Mouse (Mus musculus) midbrain, embryonic 15.5 days (tissue): Measurements from ENCODE around the gene Hyou1. TPM values are rescaled to one million over a fixed set of nuclear protein-coding genes. Genes with fewer than 3 reads are reported as not detected.
A peak's percentile ranks its signal among the peaks of the same experiment; 100 is the strongest.
"Not testable (repeated sequence)": the region's sequence is repeated elsewhere in the genome, so short reads cannot be mapped to it uniquely, and the experiment has no call there.

ENCODE experiments used
- ATAC-seq: fragments of 200-750 bp; cut with Nextera tagmentation; replicated peaks from 2 replicates; pipeline ENCODE4 v1.8.0; 2017; ENCODE audit warnings: moderate TSS enrichment
- H3K27ac ChIP-seq: fragments of 300-500 bp; sonication (generic); 2 replicates; pipeline ENCODE4 v1.5.1; 2015; ENCODE audit warnings: mild to moderate bottlenecking, inconsistent platforms
- H3K27me3 ChIP-seq: fragments of 300-500 bp; sonication (generic); replicated peaks from 2 replicates; pipeline ENCODE4 v1.6.1; 2015; ENCODE audit warnings: inconsistent platforms
- H3K36me3 ChIP-seq: fragments of 300-500 bp; sonication (generic); replicated peaks from 2 replicates; pipeline ENCODE4 v1.6.1; 2015; ENCODE audit warnings: inconsistent platforms
- H3K4me1 ChIP-seq: fragments of 300-500 bp; sonication (generic); 2 replicates; pipeline ENCODE4 v1.6.1; 2015; ENCODE audit warnings: inconsistent platforms
- H3K4me2 ChIP-seq: fragments of 300-500 bp; sonication (generic); 2 replicates; pipeline ENCODE4 v1.6.1; 2015; ENCODE audit warnings: inconsistent platforms, mild to moderate bottlenecking, moderate library complexity
- H3K4me3 ChIP-seq: fragments of 300-500 bp; sonication (generic); 2 replicates; pipeline ENCODE4 v1.5.1; 2015; ENCODE audit warnings: mild to moderate bottlenecking, inconsistent platforms
- H3K9ac ChIP-seq: fragments of 300-500 bp; sonication (generic); 2 replicates; pipeline ENCODE4 v1.6.1; 2015; ENCODE audit warnings: mild to moderate bottlenecking, inconsistent platforms
- H3K9me3 ChIP-seq: fragments of 300-500 bp; sonication (generic); 2 replicates; pipeline ENCODE4 v1.6.1; 2016; ENCODE audit warnings: inconsistent platforms
- WGBS: fragments of 180-500 bp; shearing (Covaris S2); methylation state at CpG from one replicate; pipeline ENCODE4 v1.1.7; 2015; ENCODE audit warnings: mixed read lengths; 5-methylcytosine and 5-hydroxymethylcytosine counted together
- polyA plus RNA-seq: library from polyadenylated mRNA; unstranded; fragments of >200 nt; fragmentation: Nextera tagmentation; extraction: Ambion mirVana; gene quantifications from 2 replicates; pipeline ENCODE4 v1.2.1, GENCODE M21; 2015

The Hyou1 gene
- polyA plus RNA-seq, 1 experiment from 2014 or later, result 29.7 TPM

DNA sequence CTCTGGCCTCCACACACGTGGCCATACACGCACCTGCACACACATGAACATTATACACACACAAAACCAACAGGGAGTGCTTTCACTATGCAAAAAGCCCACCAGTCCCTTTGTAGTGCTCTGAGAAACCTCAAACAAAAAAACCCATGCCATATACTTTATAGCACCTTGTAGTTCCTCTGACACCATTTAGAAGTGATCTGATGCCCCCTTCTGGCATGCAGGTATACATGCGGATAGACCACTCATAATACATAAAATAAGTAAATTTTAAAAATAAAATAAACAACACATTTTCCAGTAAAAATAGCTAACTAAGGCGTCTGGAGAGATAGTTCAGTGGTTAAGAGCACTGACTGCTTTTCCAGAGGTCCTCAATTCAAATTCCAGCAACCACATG is 22.1 kb upstream of the Hyou1 start:
- Histone ChIP-seq H3K9ac (no peak overlapping the region), H3K4me2 (no peak overlapping the region), H3K27me3 (no peaks in the 10 kb centered on the region), H3K4me3 (no peak overlapping the region), H3K27ac (no peak overlapping the region), H3K36me3 (peaks cover 59% of the 10 kb centered on the region), H3K4me1 (peaks cover 10% of the 10 kb centered on the region), H3K9me3 (no peaks in the 10 kb centered on the region)
- ATAC-seq, result no peak
- WGBS, result 77% methylated on average over 4 of the region's 4 CpGs

DNA sequence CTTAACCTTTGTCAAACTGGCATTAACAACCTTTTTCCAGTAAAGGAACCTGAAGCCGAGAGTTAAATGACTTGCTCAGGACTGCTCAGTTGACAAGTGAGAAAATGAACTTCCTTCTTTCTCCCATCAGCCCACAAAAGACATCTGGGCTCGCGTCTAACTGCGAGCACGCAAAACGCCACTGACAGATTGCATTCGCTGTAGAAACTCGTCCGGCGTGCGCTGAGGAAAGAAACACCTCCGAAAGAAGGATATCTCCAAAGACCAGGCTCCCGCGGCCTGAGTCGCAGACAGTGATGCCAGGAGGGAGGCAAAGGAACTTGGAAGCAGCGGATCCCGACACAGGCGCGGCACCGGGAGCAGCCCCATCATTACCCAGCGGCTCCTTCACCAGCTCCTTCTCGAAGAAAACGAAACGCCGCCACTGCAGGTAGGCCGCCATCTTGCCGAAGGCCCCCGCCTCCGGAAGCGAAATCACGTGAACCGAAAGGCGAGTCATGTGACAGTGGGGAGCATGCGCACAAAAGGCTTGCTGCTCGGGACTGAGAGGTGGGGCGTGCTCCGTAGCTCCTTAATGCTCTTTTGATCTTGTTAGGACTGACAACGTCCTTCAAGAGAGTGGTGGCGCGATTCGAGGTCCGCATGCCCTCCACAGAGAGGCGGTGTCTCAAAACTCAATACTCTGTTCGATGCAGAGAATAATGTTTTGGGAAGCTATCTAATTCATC is 17.9 kb upstream of the Hyou1 start, which contains the start of gene Vps11:
Gene Vps11 (minus strand): TSS at position 481 of the 728 bp plus-strand sequence.
- H3K9me3 ChIP-seq, result no peaks in the 10 kb centered on the region
- H3K4me1 ChIP-seq, result peaks cover 10% of the 10 kb centered on the region
- no peaks in the 10 kb centered on the region for H3K27me3 ChIP-seq
- peaks cover 18% of the 10 kb centered on the region for H3K36me3 ChIP-seq
- under 1% methylated on average over 44 of the region's 44 CpGs for WGBS
- H3K27ac ChIP-seq, result peak within 1 kb of the TSS; percentile 87
- peak within 1 kb of the TSS; percentile 82 for H3K4me2 ChIP-seq
- peak within 1 kb of the TSS; percentile 99 for H3K4me3 ChIP-seq
- ATAC-seq, result peak; percentile 91
- peak within 1 kb of the TSS; percentile 90 for H3K9ac ChIP-seq

DNA sequence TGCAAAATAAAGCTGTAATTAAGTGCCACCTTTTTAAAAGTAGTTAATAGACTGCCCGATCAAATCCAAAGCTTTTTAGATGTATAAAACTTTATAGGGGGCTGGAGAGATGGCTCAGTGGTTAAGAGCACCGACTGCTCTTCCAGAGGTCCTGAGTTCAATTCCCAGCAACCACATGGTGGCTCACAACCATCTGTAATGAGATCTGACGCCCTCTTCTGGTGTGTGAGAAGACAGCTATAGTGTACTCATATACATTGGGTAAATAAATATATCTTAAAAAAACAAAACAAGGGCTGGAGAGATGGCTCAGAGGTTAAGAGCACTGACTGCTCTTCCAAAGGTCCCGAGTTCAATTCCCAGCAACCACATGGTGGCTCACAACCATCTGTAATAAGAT is 17.4 kb upstream of the Hyou1 start:
- Histone ChIP-seq H3K36me3 (peaks cover 12% of the 10 kb centered on the region), H3K27ac (peak overlapping the region; percentile 87), H3K4me3 (peak overlapping the region; percentile 99), H3K9ac (peak overlapping the region; percentile 36; the same call in 1 of the 2 replicates), H3K4me2 (peak overlapping the region; percentile 82)
- ATAC-seq, result peak; percentile 53
- not testable (repeated sequence) for H3K4me1 ChIP-seq, H3K9me3 ChIP-seq, H3K27me3 ChIP-seq
- 42% methylated on average over 4 of the region's 4 CpGs for WGBS

DNA sequence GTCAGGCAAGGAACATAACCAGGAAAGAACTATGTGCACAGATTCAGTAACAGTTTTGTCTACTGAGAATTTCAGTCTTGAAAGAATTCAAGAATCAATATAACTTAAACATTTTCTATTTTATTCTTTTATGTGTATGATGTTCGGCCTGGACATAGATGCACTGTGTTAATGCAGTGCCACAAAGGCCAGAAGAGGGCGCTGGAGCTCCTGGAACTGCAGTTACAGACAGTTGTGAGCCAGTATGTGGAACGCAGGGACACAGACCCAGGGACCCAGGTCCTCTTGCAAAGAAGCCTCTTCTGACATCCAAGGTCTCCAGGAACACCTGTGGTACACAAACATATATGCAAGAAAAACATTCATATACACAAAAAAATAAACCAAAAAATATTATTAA is 14.8 kb upstream of the Hyou1 start:
- H3K27me3 ChIP-seq, result no peaks in the 10 kb centered on the region
- ATAC-seq, result no peak
- WGBS, result 64% methylated on average over 3 of the region's 3 CpGs
- H3K4me1 ChIP-seq, result peaks cover 8% of the 10 kb centered on the region
- H3K36me3 ChIP-seq, result no peaks in the 10 kb centered on the region
- no peak overlapping the region for H3K4me2 ChIP-seq
- H3K9me3 ChIP-seq, result no peaks in the 10 kb centered on the region
- no peak overlapping the region for H3K27ac ChIP-seq
- H3K4me3 ChIP-seq, result no peak overlapping the region
- no peak overlapping the region for H3K9ac ChIP-seq

DNA sequence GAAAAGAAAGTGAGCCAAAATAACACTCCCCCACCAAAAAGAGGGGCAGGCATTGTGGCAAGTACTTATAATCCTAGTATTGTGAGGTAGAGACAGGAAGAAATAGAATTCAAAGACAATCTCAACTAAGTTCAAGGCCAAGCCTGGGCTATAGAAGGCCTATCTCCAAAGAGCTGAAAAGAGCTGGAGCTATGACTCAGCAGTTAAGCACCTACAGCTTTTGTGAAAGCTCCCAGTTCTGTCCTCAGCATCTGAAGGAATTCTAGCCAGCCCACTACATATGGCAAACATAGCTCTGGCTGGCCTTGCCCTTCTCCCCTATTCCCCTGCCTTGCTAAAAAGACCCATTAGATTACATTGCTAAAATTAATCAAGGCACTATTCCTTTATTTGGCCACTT is 5.9 kb upstream of the Hyou1 start:
- no peak overlapping the region for H3K4me3 ChIP-seq
- H3K4me1 ChIP-seq, result peaks cover 2% of the 10 kb centered on the region

DNA sequence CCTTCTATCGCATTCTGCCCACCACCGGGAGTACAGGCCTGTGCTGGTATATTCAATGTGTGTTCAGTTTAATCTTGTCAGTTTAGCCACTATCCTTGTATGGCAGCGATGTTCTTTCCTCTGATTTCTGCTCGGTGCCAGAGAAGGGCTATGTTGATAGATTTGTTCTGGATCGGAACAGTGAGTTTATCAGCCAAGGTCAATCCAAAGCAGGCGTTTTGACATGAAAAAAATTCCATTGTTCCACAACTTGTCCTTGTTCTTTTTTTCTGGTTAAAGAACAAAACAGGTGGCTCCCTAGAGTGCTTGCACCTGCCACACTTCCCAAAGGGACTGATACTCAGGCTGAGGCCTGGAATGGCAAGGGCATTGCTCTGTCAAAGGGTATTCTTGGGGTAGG is 3.1 kb upstream of the Hyou1 start:
- H3K9me3 ChIP-seq, result no peaks in the 10 kb centered on the region
- WGBS, result 90% methylated on average over 6 of the region's 6 CpGs
- no peak overlapping the region for H3K9ac ChIP-seq
- H3K36me3 ChIP-seq, result peaks cover 2% of the 10 kb centered on the region; the same call in 1 of the 2 replicates
- no peak overlapping the region for H3K27ac ChIP-seq
- peaks cover 17% of the 10 kb centered on the region for H3K4me1 ChIP-seq
- no peak overlapping the region for H3K4me3 ChIP-seq
- H3K27me3 ChIP-seq, result no peaks in the 10 kb centered on the region
- no peak overlapping the region for H3K4me2 ChIP-seq
- ATAC-seq, result no peak

More for the DNA sequence above, 5.9 kb upstream of the Hyou1 start:
- no peak for ATAC-seq
- no peak overlapping the region for H3K9ac ChIP-seq
- no peak overlapping the region for H3K4me2 ChIP-seq
- no peaks in the 10 kb centered on the region for H3K27me3 ChIP-seq
- no peak overlapping the region for H3K27ac ChIP-seq
- no peaks in the 10 kb centered on the region for H3K36me3 ChIP-seq
- H3K9me3 ChIP-seq, result no peaks in the 10 kb centered on the region

DNA sequence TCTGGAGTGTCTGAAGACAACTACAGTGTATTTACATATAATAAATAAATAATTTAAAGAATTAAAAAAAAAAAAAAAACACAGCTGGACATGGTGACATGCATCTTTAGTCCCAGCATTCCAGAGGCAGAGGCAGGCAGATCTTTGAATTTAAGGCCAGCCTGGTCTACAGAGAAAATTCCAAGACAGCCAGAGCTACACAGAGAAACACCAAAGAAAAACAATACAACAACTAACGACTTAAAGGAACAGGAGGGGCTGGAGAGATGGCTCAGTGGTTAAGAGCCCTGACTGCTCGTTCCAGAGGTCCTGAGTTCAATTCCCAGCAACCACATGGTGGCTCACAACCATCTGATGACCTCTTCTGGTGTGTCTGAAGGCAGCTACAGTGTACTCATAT is 2.0 kb upstream of the Hyou1 start:
- H3K27ac ChIP-seq, H3K27me3 ChIP-seq, H3K9me3 ChIP-seq, H3K9ac ChIP-seq, H3K4me3 ChIP-seq, H3K4me2 ChIP-seq, ATAC-seq: not testable (repeated sequence)
- Histone ChIP-seq H3K36me3 (peaks cover 14% of the 10 kb centered on the region), H3K4me1 (peaks cover 17% of the 10 kb centered on the region)
- 87% methylated on average over 2 of the region's 2 CpGs for WGBS

DNA sequence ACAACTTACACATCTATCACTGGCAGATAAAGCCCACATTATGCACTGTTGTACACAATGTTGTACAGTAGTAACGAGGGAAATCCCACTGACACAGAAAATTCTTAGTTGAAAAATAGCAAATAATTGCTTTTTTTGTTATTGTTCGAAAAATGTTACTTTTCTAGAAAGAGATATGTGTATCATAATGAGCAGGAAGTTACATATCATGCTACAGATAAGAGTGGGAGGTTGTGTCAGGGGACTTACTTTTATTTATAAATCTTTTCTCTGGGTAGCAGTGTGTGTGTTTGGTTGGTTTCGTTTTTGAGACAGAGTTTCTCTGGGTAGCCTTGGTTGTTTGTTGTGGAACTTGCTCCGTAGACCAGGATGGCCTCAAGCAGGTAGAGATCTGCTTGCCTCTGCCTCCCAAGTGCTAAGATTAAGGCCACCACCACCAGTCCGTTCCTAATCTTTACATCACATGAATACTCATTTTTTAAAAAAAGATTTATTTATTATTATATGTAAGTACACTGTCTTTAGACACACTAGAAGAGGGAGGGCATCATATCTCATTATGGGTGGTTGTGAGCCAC is 1.0 kb upstream of the Hyou1 start:
- ATAC-seq, result no peak
- peak overlapping the region; percentile 57 for H3K4me2 ChIP-seq
- H3K27me3 ChIP-seq, result no peaks in the 10 kb centered on the region
- peak overlapping the region; percentile 66; the same call in 1 of the 2 replicates for H3K9ac ChIP-seq
- peak overlapping the region; percentile 77 for H3K4me3 ChIP-seq
- H3K36me3 ChIP-seq, result peaks cover 23% of the 10 kb centered on the region
- WGBS, result 89% methylated on average over 5 of the region's 5 CpGs
- H3K4me1 ChIP-seq, result peaks cover 17% of the 10 kb centered on the region
- peak overlapping the region; percentile 87 for H3K27ac ChIP-seq
- no peaks in the 10 kb centered on the region for H3K9me3 ChIP-seq

DNA sequence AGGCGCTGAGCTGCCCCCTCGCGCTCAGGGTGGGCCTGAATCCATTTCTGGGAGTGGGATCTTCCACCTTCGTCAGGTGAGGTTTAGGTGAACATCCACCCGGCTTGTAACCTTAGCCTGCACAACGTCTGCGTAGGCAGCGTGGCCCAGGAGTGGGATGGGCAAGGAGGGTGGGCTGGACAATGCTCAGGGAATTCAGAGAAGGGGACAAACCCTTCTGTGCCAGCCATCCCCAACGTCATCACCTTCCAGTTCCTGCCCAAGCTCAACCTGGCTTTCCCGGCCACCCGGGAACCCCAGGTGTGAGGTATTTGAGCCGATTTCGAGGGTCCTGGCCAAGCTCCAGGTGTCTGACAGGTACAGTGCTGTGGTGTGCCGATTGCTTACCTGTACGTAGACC is 572 bp downstream of the Hyou1 start:
- peak overlapping the region; percentile 77 for H3K4me3 ChIP-seq
- peaks cover 38% of the 10 kb centered on the region for H3K36me3 ChIP-seq
- H3K27me3 ChIP-seq, result no peaks in the 10 kb centered on the region
- peak overlapping the region; percentile 87 for H3K27ac ChIP-seq
- H3K4me1 ChIP-seq, result peaks cover 17% of the 10 kb centered on the region
- peak; percentile 51 for ATAC-seq
- peak overlapping the region; percentile 87 for H3K4me2 ChIP-seq
- H3K9ac ChIP-seq, result peak overlapping the region; percentile 80
- no peaks in the 10 kb centered on the region for H3K9me3 ChIP-seq
- WGBS, result 11% methylated on average over 15 of the region's 15 CpGs

DNA sequence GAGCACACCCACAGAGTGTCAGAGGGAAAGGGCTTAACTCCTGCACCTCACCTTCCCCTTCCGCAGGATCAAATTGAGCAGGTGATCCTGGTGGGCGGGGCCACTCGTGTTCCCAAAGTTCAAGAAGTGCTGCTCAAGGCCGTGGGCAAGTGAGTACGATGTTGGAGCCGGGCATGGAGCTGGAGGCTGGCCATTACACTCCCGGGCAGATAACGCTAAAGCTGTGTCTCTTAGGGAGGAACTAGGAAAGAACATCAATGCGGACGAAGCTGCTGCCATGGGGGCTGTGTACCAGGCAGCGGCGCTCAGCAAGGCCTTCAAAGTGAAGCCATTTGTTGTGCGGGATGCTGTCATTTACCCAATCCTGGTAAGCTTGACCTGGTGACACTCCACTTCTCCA is 5.3 kb downstream of the Hyou1 start:
- H3K27me3 ChIP-seq, result no peaks in the 10 kb centered on the region
- no peak for ATAC-seq
- H3K27ac ChIP-seq, result no peak overlapping the region
- H3K4me2 ChIP-seq, result no peak overlapping the region
- no peaks in the 10 kb centered on the region for H3K9me3 ChIP-seq
- WGBS, result 93% methylated on average over 13 of the region's 13 CpGs
- H3K36me3 ChIP-seq, result peaks cover 79% of the 10 kb centered on the region
- peaks cover 12% of the 10 kb centered on the region for H3K4me1 ChIP-seq
- H3K4me3 ChIP-seq, result no peak overlapping the region
- no peak overlapping the region for H3K9ac ChIP-seq

DNA sequence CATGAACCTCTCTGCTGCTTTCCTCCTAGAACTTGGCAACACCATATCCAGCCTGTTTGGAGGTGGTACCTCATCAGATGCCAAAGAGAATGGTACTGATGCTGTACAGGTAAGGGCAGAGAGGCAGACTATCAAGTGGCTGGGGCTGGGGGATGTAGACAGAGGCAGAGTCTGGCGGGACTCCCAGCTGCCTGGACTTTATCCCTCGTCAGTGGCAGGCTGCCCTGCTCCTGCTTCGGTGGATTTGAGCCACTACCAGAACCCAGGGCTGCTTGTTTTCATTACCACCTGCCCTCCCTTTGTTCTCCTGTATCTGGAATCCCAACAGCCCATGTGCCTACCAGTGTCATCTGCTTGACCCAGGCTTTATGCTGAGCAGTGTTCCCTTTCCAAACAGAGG is 7.9 kb downstream of the Hyou1 start:
- H3K9ac ChIP-seq, result no peak overlapping the region
- H3K27ac ChIP-seq, result no peak overlapping the region
- H3K4me2 ChIP-seq, result no peak overlapping the region
- H3K4me1 ChIP-seq, result no peaks in the 10 kb centered on the region
- H3K36me3 ChIP-seq, result peaks cover 81% of the 10 kb centered on the region
- H3K27me3 ChIP-seq, result no peaks in the 10 kb centered on the region
- no peaks in the 10 kb centered on the region for H3K9me3 ChIP-seq
- H3K4me3 ChIP-seq, result no peak overlapping the region
- WGBS, result 73% methylated on average over 3 of the region's 3 CpGs
- ATAC-seq, result no peak

DNA sequence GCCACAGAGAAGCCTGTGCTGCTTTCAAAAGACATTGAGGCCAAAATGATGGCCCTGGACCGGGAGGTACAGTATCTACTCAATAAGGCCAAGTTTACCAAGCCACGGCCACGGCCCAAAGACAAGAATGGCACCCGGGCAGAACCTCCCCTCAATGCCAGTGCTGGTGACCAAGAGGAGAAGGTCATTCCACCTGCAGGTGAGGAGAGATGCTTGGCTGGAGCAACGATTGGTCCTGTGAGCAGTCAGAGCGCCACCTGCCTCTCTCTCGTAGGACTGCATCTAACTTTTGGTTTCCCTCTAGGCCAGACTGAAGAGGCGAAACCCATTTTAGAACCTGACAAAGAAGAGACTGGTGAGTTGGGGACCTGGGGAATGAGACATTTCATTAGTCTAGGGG is 10.0 kb downstream of the Hyou1 start:
- no peaks in the 10 kb centered on the region for H3K27me3 ChIP-seq
- 61% methylated on average over 8 of the region's 8 CpGs for WGBS
- ATAC-seq, result no peak
- no peak overlapping the region for H3K27ac ChIP-seq
- no peaks in the 10 kb centered on the region for H3K9me3 ChIP-seq
- H3K36me3 ChIP-seq, result peaks cover 62% of the 10 kb centered on the region
- H3K4me2 ChIP-seq, result no peak overlapping the region
- no peak overlapping the region for H3K9ac ChIP-seq
- H3K4me3 ChIP-seq, result no peak overlapping the region
- no peaks in the 10 kb centered on the region for H3K4me1 ChIP-seq

DNA sequence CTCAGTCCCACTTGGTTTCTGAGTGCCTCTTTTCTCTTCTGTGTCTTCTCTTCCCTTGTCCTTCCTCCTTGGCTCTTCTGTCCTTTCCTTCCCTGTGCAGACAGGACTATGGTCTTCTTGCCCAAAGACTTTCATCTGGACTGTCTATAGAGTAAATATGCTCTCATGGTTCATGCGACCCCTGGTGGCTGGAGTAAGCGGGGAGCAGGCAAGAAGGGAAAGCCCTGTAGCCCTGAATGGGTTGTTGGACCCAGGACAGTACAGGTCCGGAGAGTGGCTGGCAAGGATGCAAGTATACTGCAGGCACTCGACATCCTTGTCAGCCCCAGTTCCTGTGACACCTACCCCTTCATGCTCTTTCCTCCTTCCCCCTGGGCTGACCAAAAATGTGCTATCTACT is 12.2 kb downstream of the Hyou1 start:
- Histone ChIP-seq H3K9ac (no peak overlapping the region), H3K4me1 (0 out of 2 replicates have a peak, but pooled peaks cover 5% of the 10 kb centered on the region), H3K4me2 (no peak overlapping the region), H3K9me3 (no peaks in the 10 kb centered on the region), H3K27me3 (no peaks in the 10 kb centered on the region), H3K36me3 (peaks cover 40% of the 10 kb centered on the region), H3K4me3 (no peak overlapping the region), H3K27ac (no peak overlapping the region)
- peak; percentile 9; the same call in 1 of the 2 replicates for ATAC-seq
- 33% methylated on average over 4 of the region's 4 CpGs for WGBS
